Mouse (Mus musculus) lung, adult 2 months (tissue): ENCODE data around the gene Camta1.

Source experiments
- CTCF ChIP-seq: fragments of 200-500 bp; IDR thresholded peaks from 2 replicates; pipeline ENCODE4 v1.5.1; 2011; ENCODE audit warnings: mild to moderate bottlenecking, low read length, control low read depth; ENCODE audit not compliant: insufficient read depth
- POLR2A ChIP-seq: fragments of 200-500 bp; IDR thresholded peaks from 2 replicates; pipeline ENCODE4 v1.6.1; 2011; ENCODE audit warnings: low read depth, mild to moderate bottlenecking, control low read depth, low read length, borderline replicate concordance; ENCODE audit errors: extremely low read depth

DNA sequence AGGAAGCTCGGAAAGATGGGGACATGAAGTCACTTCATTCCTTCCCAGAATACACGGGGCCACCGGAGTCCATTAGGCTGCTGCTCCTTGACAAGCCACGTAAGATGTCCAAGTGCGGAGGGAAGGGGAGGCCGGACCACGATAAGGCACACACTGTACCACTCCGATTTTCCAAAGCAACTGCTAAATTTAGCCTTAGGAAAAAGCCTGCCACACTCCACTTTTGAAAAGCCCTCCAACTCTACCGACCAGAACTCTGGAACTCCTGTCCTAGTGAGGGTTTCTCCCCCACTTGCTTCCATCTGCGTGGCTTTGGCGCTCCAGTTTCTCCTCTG is 764.6 kb downstream of the Camta1 start:
- no peak for TF ChIP-seq CTCF
- TF ChIP-seq POLR2A, result no peak
